ENCODE assay signal across 16 mouse cellular contexts in genomic region chr2:120960261-120960660, GRCm38 (mm10).
"Had no signal": no experiment of that assay in that cellular context is flagged by ENCODE, and none has a peak within 500 bp of the region (broad histone marks: within the 10 kb centered on the region; RNA-seq: fewer than 3 reads in every experiment).

No protein-coding gene starts in this region.

- H3K4me3 ChIP-seq: neural tube, embryonic 12.5 days; neural tube, embryonic 13.5 days; neural tube, embryonic 15.5 days; stomach, embryonic 15.5 days had no signal

- DNase-seq: retina, postnatal 1 day; right cerebral cortex, adult 18-20 months; right cerebral cortex, postnatal 14 days; right cerebral cortex, postnatal 25 days; right cerebral cortex, postnatal 4 days; spleen, adult 18-20 months; thymus, adult 18-20 months; thymus, adult 2 months; thymus, postnatal 14 days; thymus, postnatal 25 days; thymus, postnatal 36 days; thymus, postnatal 4 days had no signal

- H3K4me2 ChIP-seq: neural tube, embryonic 12.5 days; neural tube, embryonic 13.5 days; neural tube, embryonic 15.5 days; stomach, embryonic 15.5 days had no signal

- H3K4me1 ChIP-seq: neural tube, embryonic 12.5 days; neural tube, embryonic 13.5 days; neural tube, embryonic 15.5 days; stomach, embryonic 15.5 days had no signal

- H3K9ac ChIP-seq: neural tube, embryonic 12.5 days; neural tube, embryonic 13.5 days; neural tube, embryonic 15.5 days; stomach, embryonic 15.5 days had no signal

- H3K27me3 ChIP-seq: neural tube, embryonic 12.5 days; neural tube, embryonic 13.5 days; neural tube, embryonic 15.5 days; stomach, embryonic 15.5 days had no signal

- H3K9me3 ChIP-seq: neural tube, embryonic 12.5 days; neural tube, embryonic 13.5 days; neural tube, embryonic 15.5 days; stomach, embryonic 15.5 days had no signal

- H3K27ac ChIP-seq: neural tube, embryonic 12.5 days; neural tube, embryonic 13.5 days; neural tube, embryonic 15.5 days; stomach, embryonic 15.5 days had no signal
